Mouse (Mus musculus) limb, embryonic 11.5 days (tissue): ENCODE measurements around the gene C1galt1c1. TPM values are rescaled to one million over a fixed set of nuclear protein-coding genes. Genes with fewer than 3 reads are reported as not detected.
A peak's percentile ranks its signal among the peaks of the same experiment; 100 is the strongest.

Experiments
- ATAC-seq: fragments of 200-750 bp; cut with Nextera tagmentation; 2 replicates; pipeline ENCODE4 v1.8.0; 2017; ENCODE audit warnings: low read depth; ENCODE audit not compliant: insufficient number of reproducible peaks, low FRiP score, low TSS enrichment
- DNase-seq: peaks from one replicate; pipeline ENCODE4 v3.0.0-alpha.2; 2015; ENCODE audit warnings: low spot score
- H3K27ac ChIP-seq: fragments of 300-500 bp; sonication (generic); replicated peaks from 2 replicates; pipeline ENCODE4 v1.5.1; 2014; ENCODE audit warnings: low read depth, mild to moderate bottlenecking, low read length
- H3K27me3 ChIP-seq: fragments of 300-500 bp; sonication (generic); 2 replicates; pipeline ENCODE4 v1.6.1; 2014; ENCODE audit warnings: mild to moderate bottlenecking, low read length, mixed read lengths; ENCODE audit not compliant: control insufficient read depth, insufficient read depth
- H3K36me3 ChIP-seq: fragments of 300-500 bp; sonication (generic); 2 replicates; pipeline ENCODE4 v1.6.1; 2014; ENCODE audit warnings: mild to moderate bottlenecking, low read length, moderate library complexity, mixed read lengths; ENCODE audit not compliant: control insufficient read depth, insufficient read depth
- H3K4me1 ChIP-seq: fragments of 300-500 bp; sonication (generic); 2 replicates; pipeline ENCODE4 v1.6.1; 2014; ENCODE audit warnings: low read length, mixed read lengths; ENCODE audit not compliant: control insufficient read depth, insufficient read depth
- H3K4me2 ChIP-seq: fragments of 300-500 bp; sonication (generic); 2 replicates; pipeline ENCODE4 v1.6.1; 2014; ENCODE audit warnings: low read depth, mild to moderate bottlenecking, moderate library complexity; ENCODE audit not compliant: severe bottlenecking
- H3K4me3 ChIP-seq: fragments of 300-500 bp; sonication (generic); 2 replicates; pipeline ENCODE4 v1.5.1; 2014; ENCODE audit warnings: low read depth, low read length
- H3K9ac ChIP-seq: fragments of 300-500 bp; sonication (generic); 2 replicates; pipeline ENCODE4 v1.6.1; 2014; ENCODE audit warnings: mild to moderate bottlenecking, low read length
- H3K9me3 ChIP-seq: fragments of 300-500 bp; sonication (generic); 2 replicates; pipeline ENCODE4 v1.6.1; 2016; ENCODE audit warnings: low read length; ENCODE audit not compliant: control insufficient read depth
- WGBS: fragments of 180-500 bp; shearing (Covaris S2); extraction: QIAGEN DNeasy Blood & Tissue Kit; methylation state at CpG from one replicate; pipeline ENCODE4 v1.1.7; 2014; 5-methylcytosine and 5-hydroxymethylcytosine counted together
- polyA plus RNA-seq: library from polyadenylated mRNA; unstranded; fragments of >200 nt; fragmentation: Nextera tagmentation; extraction: Ambion mirVana; gene quantifications from 2 replicates; pipeline ENCODE4 v1.2.1, GENCODE M21; 2014

The C1galt1c1 gene
- polyA plus RNA-seq, 1 experiment from 2014 or later = 18.3 TPM

GRCm38 (mm10) chrX:38642183-38642582, 7.3 kb upstream of the C1galt1c1 start:
- Histone ChIP-seq H3K4me2 (no peak overlapping the region), H3K9ac (no peak overlapping the region), H3K9me3 (no peaks in the 10 kb centered on the region), H3K4me1 (no peaks in the 10 kb centered on the region), H3K27ac (no peak overlapping the region), H3K27me3 (no peaks in the 10 kb centered on the region), H3K4me3 (no peak overlapping the region), H3K36me3 (no peaks in the 10 kb centered on the region)
- ATAC-seq (no peak), DNase-seq (peak; percentile 20)
- WGBS = 32% methylated on average over 4 of the region's 4 CpGs

- H3K27ac ChIP-seq = no peak overlapping the region
- 18% methylated on average over 4 of the region's 4 CpGs for WGBS
These were observed 6.5 kb upstream of the C1galt1c1 start for GRCm38 (mm10) chrX:38641435-38641834.

GRCm38 (mm10) chrX:38635638-38635931, 698 bp upstream of the C1galt1c1 start:
- no peaks in the 10 kb centered on the region for H3K9me3 ChIP-seq
- ATAC-seq (no peak; the same call in 1 of the 2 replicates), DNase-seq (no peak)
- H3K4me1 ChIP-seq = no peaks in the 10 kb centered on the region
- H3K4me2 ChIP-seq = peak overlapping the region; percentile 40; the same call in 1 of the 2 replicates
- no peak overlapping the region for H3K27ac ChIP-seq
- H3K36me3 ChIP-seq = no peaks in the 10 kb centered on the region
- H3K9ac ChIP-seq = no peak overlapping the region
- no peak overlapping the region for H3K4me3 ChIP-seq
- no peaks in the 10 kb centered on the region for H3K27me3 ChIP-seq

More at GRCm38 (mm10) chrX:38641435-38641834, 6.5 kb upstream of the C1galt1c1 start:
- no peak overlapping the region for H3K9ac ChIP-seq
- H3K9me3 ChIP-seq = no peaks in the 10 kb centered on the region
- H3K4me2 ChIP-seq = no peak overlapping the region
- H3K4me1 ChIP-seq = no peaks in the 10 kb centered on the region
- DNase-seq (peak; percentile 20), ATAC-seq (no peak)
- H3K4me3 ChIP-seq = no peak overlapping the region
- H3K36me3 ChIP-seq = no peaks in the 10 kb centered on the region
- no peaks in the 10 kb centered on the region for H3K27me3 ChIP-seq

- Histone ChIP-seq H3K36me3 (no peaks in the 10 kb centered on the region), H3K4me1 (no peaks in the 10 kb centered on the region), H3K27ac (peak overlapping the region; percentile 51; the same call in 1 of the 2 replicates), H3K27me3 (no peaks in the 10 kb centered on the region), H3K9me3 (no peaks in the 10 kb centered on the region), H3K4me2 (peak overlapping the region; percentile 52; the same call in 1 of the 2 replicates), H3K9ac (peak overlapping the region; percentile 53; the same call in 1 of the 2 replicates), H3K4me3 (peak overlapping the region; percentile 37)
- peak; percentile 20 for DNase-seq
- no peak for ATAC-seq
- 14% methylated on average over 3 of the region's 3 CpGs for WGBS
These were observed 33.9 kb downstream of the C1galt1c1 start for GRCm38 (mm10) chrX:38600995-38601369.

- DNase-seq (peak; percentile 71), ATAC-seq (peak; percentile 84)
- 21% methylated on average over 26 of the region's 26 CpGs for WGBS
These were observed 34.5 kb downstream of the C1galt1c1 start, which contains the start of gene Mcts1 for GRCm38 (mm10) chrX:38600177-38600994. Gene Mcts1 (plus strand): TSS chrX:38600578.

DNA sequence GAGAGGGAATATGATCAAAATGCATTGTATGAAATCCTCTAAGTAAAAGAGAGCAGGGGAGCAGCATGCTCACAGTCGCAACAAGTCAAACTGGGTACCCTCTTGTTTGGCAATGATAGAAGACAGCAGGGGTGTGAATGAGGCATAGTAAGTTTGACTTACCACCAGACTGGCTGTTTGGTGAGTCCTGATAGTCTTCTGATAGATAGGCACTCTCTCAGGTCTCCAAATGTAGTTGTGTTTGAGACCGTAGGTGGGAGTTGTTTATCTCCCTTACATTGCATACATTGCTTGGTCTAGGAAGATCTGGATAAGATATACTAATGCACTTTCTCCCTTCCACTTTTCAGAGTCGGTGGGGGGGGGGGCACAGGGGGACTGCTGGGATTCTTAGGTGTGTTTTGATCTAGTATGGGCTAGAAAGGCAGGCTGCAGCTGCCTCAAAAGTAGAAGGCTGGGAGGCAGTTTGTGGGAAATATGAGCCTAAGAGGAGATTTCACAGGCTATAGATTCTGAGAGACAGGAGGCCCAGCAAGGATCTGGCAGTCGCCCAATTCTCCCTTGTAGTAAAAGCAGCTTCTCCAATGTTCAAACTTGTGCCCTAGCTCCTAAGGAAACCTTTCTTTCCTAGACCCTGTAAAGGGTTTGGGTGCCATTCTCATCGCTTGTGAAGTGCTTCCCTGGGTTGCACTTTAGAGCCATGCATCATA, 41.6 kb downstream of the C1galt1c1 start:
- DNase-seq = peak; percentile 19
- no peak overlapping the region for H3K9ac ChIP-seq
- no peak overlapping the region for H3K4me2 ChIP-seq
- H3K36me3 ChIP-seq = no peaks in the 10 kb centered on the region
- H3K27ac ChIP-seq = no peak overlapping the region
- ATAC-seq = no peak
- WGBS = 69% methylated on average over 5 of the region's 5 CpGs
- no peaks in the 10 kb centered on the region for H3K27me3 ChIP-seq
- no peaks in the 10 kb centered on the region for H3K9me3 ChIP-seq
- no peaks in the 10 kb centered on the region for H3K4me1 ChIP-seq
- no peak overlapping the region for H3K4me3 ChIP-seq

More at GRCm38 (mm10) chrX:38600177-38600994, 34.5 kb downstream of the C1galt1c1 start, which contains the start of gene Mcts1:
- peak within 1 kb of the TSS; percentile 37 for H3K4me3 ChIP-seq
- peak within 1 kb of the TSS; percentile 53; the same call in 1 of the 2 replicates for H3K9ac ChIP-seq
- no peaks in the 10 kb centered on the region for H3K4me1 ChIP-seq
- H3K36me3 ChIP-seq = no peaks in the 10 kb centered on the region
- H3K9me3 ChIP-seq = no peaks in the 10 kb centered on the region
- H3K27ac ChIP-seq = peak within 1 kb of the TSS; percentile 51; the same call in 1 of the 2 replicates
- no peaks in the 10 kb centered on the region for H3K27me3 ChIP-seq
- peak within 1 kb of the TSS; percentile 52; the same call in 1 of the 2 replicates for H3K4me2 ChIP-seq

GRCm38 (mm10) chrX:38591749-38592148, 43.1 kb downstream of the C1galt1c1 start:
- Histone ChIP-seq H3K9ac (no peak overlapping the region), H3K27ac (no peak overlapping the region), H3K4me3 (no peak overlapping the region), H3K36me3 (no peaks in the 10 kb centered on the region), H3K9me3 (no peaks in the 10 kb centered on the region), H3K4me1 (no peaks in the 10 kb centered on the region), H3K27me3 (no peaks in the 10 kb centered on the region), H3K4me2 (no peak overlapping the region)
- 87% methylated on average over 3 of the region's 3 CpGs for WGBS
- ATAC-seq (no peak), DNase-seq (no peak)

GRCm38 (mm10) chrX:38589827-38590226, 45.1 kb downstream of the C1galt1c1 start:
- 34% methylated on average over 4 of the region's 4 CpGs for WGBS

More at GRCm38 (mm10) chrX:38589827-38590226, 45.1 kb downstream of the C1galt1c1 start:
- Histone ChIP-seq H3K36me3 (no peaks in the 10 kb centered on the region), H3K9me3 (no peaks in the 10 kb centered on the region), H3K27ac (no peak overlapping the region), H3K4me3 (no peak overlapping the region), H3K9ac (no peak overlapping the region), H3K4me1 (no peaks in the 10 kb centered on the region), H3K27me3 (no peaks in the 10 kb centered on the region), H3K4me2 (no peak overlapping the region)
- DNase-seq = no peak
- no peak for ATAC-seq
